In genomic region chr2:146256321-146256875, GRCm38 (mm10) we compare ENCODE assay signal across 9 mouse cellular contexts. TPM values are rescaled to one million over a fixed set of nuclear protein-coding genes. Genes with fewer than 3 reads are reported as not detected.
A peak's percentile ranks its signal among the peaks of the same experiment; 100 is the strongest.
DNase-seq lines count a peak whose midpoint lies in the region; ATAC-seq lines count a peak whose summit lies in the region.
"Had no signal": no experiment of that assay in that cellular context is flagged by ENCODE, and none has a peak within 500 bp of the region (broad histone marks: within the 10 kb centered on the region; RNA-seq: fewer than 3 reads in every experiment).

No protein-coding gene starts in this region.

- ATAC-seq in granulocyte monocyte progenitor cell, adult 5-6 weeks (replicated peaks; ENCODE audit: poor library complexity, severe bottlenecking): no peak

- DNase-seq in cerebellum, adult 18-20 months: peak; percentile 23 to 33
- no peak for DNase-seq in cerebellum, adult 9-10 months
- DNase-seq in layer of hippocampus, adult 11-12 months (ENCODE audit: low spot score): peak; percentile 30
- DNase-seq in layer of hippocampus, postnatal 36 days: no peak
- DNase-seq in adrenal gland, postnatal 10 days: peak; percentile 50
- peak; percentile 17 for DNase-seq in lung, postnatal 36 days
- DNase-seq in frontal cortex, postnatal 14 days (ENCODE audit: low spot score in 2 of 2): no peak
- DNase-seq: heart, postnatal 36 days had no signal

RNA-seq across cellular contexts. Expression of gene Insm1, which starts 34.7 kb away (rescaled TPM):
- total RNA-seq in layer of hippocampus, postnatal 36 days (2021): 1 to 10 TPM; 7.1 to 7.7 TPM
- 1 to 10 TPM; 5.7 to 6.1 TPM for total RNA-seq in adrenal gland, postnatal 10 days (2021)
- total RNA-seq in granulocyte monocyte progenitor cell, adult 5-6 weeks (2014; fragmentation: Nextera tagmentation): not detected in 2 replicates
- total RNA-seq in granulocyte monocyte progenitor cell, adult 5-6 weeks (2017): not detected in 2 replicates
- total RNA-seq: heart, postnatal 36 days had no signal

Comparison
In these comparisons a context has a peak if more than half of its experiments do, and no peak if none do; other contexts are left out.
1. DNase-seq: peak in cerebellum, adult 18-20 months (2 of 2), layer of hippocampus, adult 11-12 months (single experiment), adrenal gland, postnatal 10 days (single experiment) and lung, postnatal 36 days (single experiment); none in cerebellum, adult 9-10 months (single experiment), layer of hippocampus, postnatal 36 days (0 of 2) and frontal cortex, postnatal 14 days (0 of 2).
2. RNA of gene Insm1, which starts 34.7 kb away (total RNA-seq): 7.1 to 7.7 TPM in layer of hippocampus, postnatal 36 days and 5.7 to 6.1 TPM in adrenal gland, postnatal 10 days; not detected in granulocyte monocyte progenitor cell, adult 5-6 weeks; every median in the first group is over 4 times any median in the second.